Comparison of ENCODE assay signal across 12 mouse cellular contexts in genomic region chr8:103235614-103236013, GRCm38 (mm10).
DNase-seq lines count a peak whose midpoint lies in the region; TF ChIP-seq lines count a peak whose summit lies in the region.
"Had no signal": no experiment of that assay in that cellular context is flagged by ENCODE, and none has a peak within 500 bp of the region (broad histone marks: within the 10 kb centered on the region; RNA-seq: fewer than 3 reads in every experiment).

No protein-coding gene starts in this region.

- no peak overlapping the region for H3K27ac ChIP-seq in gastrocnemius, adult 2 months
- H3K27ac ChIP-seq: heart, embryonic 15.5 days; liver, embryonic 14.5 days had no signal

- intact Hi-C loops in gastrocnemius, adult 2 months (cut with DNase I): no loop called here

- no peak for TF ChIP-seq CTCF in gastrocnemius, adult 2 months (IDR thresholded peaks at IDR 0.05)

- no peak overlapping the region for H3K4me3 ChIP-seq in gastrocnemius, adult 2 months
- H3K4me3 ChIP-seq: heart, embryonic 15.5 days had no signal

- DNase-seq in gastrocnemius, adult 18-20 months (ENCODE audit: low spot score): peak; percentile 12
- DNase-seq in gastrocnemius, adult 8-10 months (ENCODE audit: low spot score in 2 of 2): no peak
- peak; percentile 87 for DNase-seq in 3T3-L1 (ENCODE audit: low read depth, low spot score)
- DNase-seq in gastrocnemius, adult 2 months: peak; percentile 33
- DNase-seq in kidney, postnatal 36 days: peak; percentile 16 to 29
- DNase-seq in cerebellum, adult 18-20 months: no peak
- DNase-seq in left cerebral cortex, adult 9 months (ENCODE audit: low spot score in 2 of 2): no peak
- no peak for DNase-seq in layer of hippocampus, postnatal 36 days
- DNase-seq: layer of hippocampus, adult 9-11 months; spleen, adult 18-20 months had no signal

Comparison
In these comparisons a context has a peak if more than half of its experiments do, and no peak if none do; other contexts are left out.
1. DNase-seq: peak in gastrocnemius, adult 18-20 months (single experiment), 3T3-L1 (single experiment), gastrocnemius, adult 2 months (single experiment) and kidney, postnatal 36 days (2 of 2); none in gastrocnemius, adult 8-10 months (0 of 2), cerebellum, adult 18-20 months (0 of 2), left cerebral cortex, adult 9 months (0 of 2) and layer of hippocampus, postnatal 36 days (0 of 2).